Mouse (Mus musculus) thymus, adult 2 months (tissue): ENCODE results near the gene Pfas. TPM values are rescaled to one million over a fixed set of nuclear protein-coding genes. Genes with fewer than 3 reads are reported as not detected.
A peak's percentile ranks its signal among the peaks of the same experiment; 100 is the strongest.
"Not testable (repeated sequence)": the region's sequence is repeated elsewhere in the genome, so short reads cannot be mapped to it uniquely, and the experiment has no call there.

ENCODE experiments used
- DNase-seq: peaks from one replicate; pipeline ENCODE4 v3.0.0; 2021
- H3K27ac ChIP-seq: fragments of 200-500 bp; 2 replicates; pipeline ENCODE4 v1.5.1; 2012; ENCODE audit warnings: low read length, control low read depth; ENCODE audit not compliant: control insufficient read depth, insufficient read depth
- H3K27me3 ChIP-seq: fragments of 200-500 bp; 2 replicates; pipeline ENCODE4 v1.6.1; 2012; ENCODE audit warnings: mild to moderate bottlenecking, low read length, moderate library complexity, mixed read lengths; ENCODE audit not compliant: control insufficient read depth, insufficient read depth
- H3K36me3 ChIP-seq: fragments of 200-500 bp; 2 replicates; pipeline ENCODE4 v1.6.1; 2012; ENCODE audit warnings: mild to moderate bottlenecking, low read length, moderate library complexity; ENCODE audit not compliant: control insufficient read depth, insufficient read depth
- H3K4me1 ChIP-seq: fragments of 200-500 bp; replicated peaks from 2 replicates; pipeline ENCODE4 v1.6.1; 2012; ENCODE audit warnings: low read length; ENCODE audit not compliant: control insufficient read depth, insufficient read depth
- H3K4me3 ChIP-seq: fragments of 200-500 bp; 2 replicates; pipeline ENCODE4 v1.5.1; 2012; ENCODE audit warnings: mild to moderate bottlenecking, low read length, control low read depth, moderate library complexity; ENCODE audit not compliant: control insufficient read depth, insufficient read depth
- CTCF ChIP-seq: fragments of 200-500 bp; IDR thresholded peaks from 2 replicates; pipeline ENCODE4 v1.5.1; 2012; ENCODE audit warnings: mild to moderate bottlenecking, control low read depth, low read length, moderate library complexity, borderline replicate concordance; ENCODE audit not compliant: control insufficient read depth, poor library complexity, insufficient read depth; ENCODE audit errors: extremely low read depth
- POLR2A ChIP-seq: fragments of 200-500 bp; IDR thresholded peaks from 2 replicates; pipeline ENCODE4 v1.6.1; 2012; ENCODE audit warnings: mild to moderate bottlenecking, low read length, control low read depth, moderate library complexity; ENCODE audit not compliant: control insufficient read depth, poor library complexity, insufficient read depth; ENCODE audit errors: extremely low read depth
- WGBS: fragments of 180-500 bp; shearing (Covaris S2); methylation state at CpG from one replicate; pipeline ENCODE4 v1.1.7; 2018; 5-methylcytosine and 5-hydroxymethylcytosine counted together
- polyA plus RNA-seq: library from polyadenylated mRNA; depleted of rRNA; stranded (reverse); fragments of >200 nt; gene quantifications from 2 replicates; pipeline ENCODE4 v1.2.3, GENCODE M21; 2012

Gene Pfas
- polyA plus RNA-seq, 1 experiment: 28.5 TPM

DNA sequence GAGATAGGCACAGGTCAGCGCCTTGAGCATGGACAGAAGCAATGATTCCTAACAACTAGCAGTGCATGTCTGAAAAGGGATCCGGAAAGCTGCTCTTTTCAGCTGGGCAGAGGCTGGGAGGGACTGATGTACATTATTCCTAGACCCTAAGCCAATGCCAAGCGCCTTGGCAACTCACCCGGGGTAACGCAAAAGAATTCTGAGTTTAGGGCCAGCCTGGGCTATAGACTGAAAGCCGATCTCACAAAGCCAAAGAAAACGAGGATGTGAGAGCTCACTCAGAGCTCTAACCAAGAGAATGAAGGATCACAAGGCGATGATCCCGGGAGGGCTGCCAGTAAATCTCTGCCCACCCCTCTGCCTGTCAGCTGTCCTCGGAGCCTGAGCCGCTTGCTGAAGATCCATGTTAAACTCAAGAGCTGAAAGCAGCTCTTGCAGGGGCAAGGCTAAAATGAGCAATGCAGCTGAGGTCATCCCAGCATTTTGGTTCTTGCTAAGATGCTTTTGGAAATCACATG, 20.8 kb downstream of the Pfas start:
- 96% methylated on average over 11 of the region's 11 CpGs for WGBS
- no peak for DNase-seq
- Histone ChIP-seq H3K4me1 (no peaks in the 10 kb centered on the region), H3K4me3 (no peak overlapping the region), H3K27me3 (no peaks in the 10 kb centered on the region), H3K27ac (no peak overlapping the region), H3K36me3 (peaks cover 14% of the 10 kb centered on the region)
- TF ChIP-seq POLR2A: no peak
- TF ChIP-seq CTCF: no peak

DNA sequence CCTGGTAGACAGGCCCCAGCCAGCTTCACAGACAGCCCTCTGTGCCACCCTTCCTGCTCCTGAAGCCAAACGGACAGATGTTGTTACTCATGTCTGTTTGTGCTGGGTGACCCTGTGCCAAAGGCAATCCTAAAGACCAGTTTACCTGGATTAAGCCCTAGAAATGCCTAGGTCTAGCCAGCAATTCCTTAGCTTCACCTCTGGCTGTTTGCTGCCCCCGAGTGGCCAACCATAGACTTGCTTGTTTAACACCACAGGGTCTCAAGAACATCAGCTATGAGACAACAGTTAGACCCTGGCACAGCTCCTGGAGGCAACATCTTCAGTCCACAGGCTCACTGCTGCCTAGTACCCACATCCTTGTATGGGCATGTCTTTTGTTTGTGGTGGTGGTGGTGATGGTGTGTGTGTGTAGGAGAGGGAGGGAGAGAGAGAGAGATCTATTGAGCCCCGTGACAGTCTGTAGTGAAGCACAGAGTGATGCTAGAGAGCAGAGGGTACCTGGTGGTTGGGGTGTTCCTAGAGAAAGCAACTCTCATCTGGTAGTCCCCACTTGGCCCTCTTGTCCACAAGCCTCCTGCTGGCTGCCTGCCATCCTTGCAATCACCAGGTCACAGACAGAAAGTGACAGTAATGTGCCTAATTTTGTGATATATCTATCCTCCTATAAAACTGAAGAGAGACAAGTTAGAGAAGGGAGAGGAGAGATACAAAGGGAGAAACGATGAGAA, 25.5 kb downstream of the Pfas start:
- WGBS: 30% methylated on average over 4 of the region's 4 CpGs
- DNase-seq: peak; percentile 80
- Histone ChIP-seq H3K36me3 (peaks cover 6% of the 10 kb centered on the region; the same call in 1 of the 2 replicates), H3K4me3 (no peak overlapping the region), H3K4me1 (peaks cover 2% of the 10 kb centered on the region), H3K27me3 (no peaks in the 10 kb centered on the region), H3K27ac (no peak overlapping the region)
- TF ChIP-seq POLR2A: no peak
- TF ChIP-seq CTCF: 0 out of 2 replicates have a peak, but pooled peaks have one; percentile 47

DNA sequence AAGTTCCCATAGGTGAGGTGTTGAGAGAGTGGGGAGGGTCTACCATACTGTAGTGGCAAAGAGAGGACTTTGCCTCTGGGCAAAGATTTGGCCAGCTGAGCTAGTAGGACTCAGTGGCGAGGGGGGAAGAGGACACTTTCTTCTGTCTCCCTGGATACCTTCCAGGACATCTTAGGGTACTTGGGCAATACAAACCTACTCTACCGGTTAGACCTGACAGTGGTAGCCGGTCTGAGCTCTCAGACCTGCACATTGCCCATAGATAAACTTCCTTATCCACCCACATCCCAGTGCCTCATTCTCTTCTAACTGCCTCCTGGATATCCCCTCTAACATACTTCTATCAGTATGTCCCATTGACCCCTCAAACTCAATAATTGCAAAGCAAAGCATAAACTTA, 27.3 kb downstream of the Pfas start:
- Histone ChIP-seq H3K4me1 (peaks cover 2% of the 10 kb centered on the region), H3K27me3 (no peaks in the 10 kb centered on the region), H3K4me3 (no peak overlapping the region), H3K36me3 (no peaks in the 10 kb centered on the region), H3K27ac (no peak overlapping the region)
- WGBS: 91% methylated on average over 3 of the region's 3 CpGs
- TF ChIP-seq CTCF (no peak), POLR2A (no peak)
- no peak for DNase-seq

DNA sequence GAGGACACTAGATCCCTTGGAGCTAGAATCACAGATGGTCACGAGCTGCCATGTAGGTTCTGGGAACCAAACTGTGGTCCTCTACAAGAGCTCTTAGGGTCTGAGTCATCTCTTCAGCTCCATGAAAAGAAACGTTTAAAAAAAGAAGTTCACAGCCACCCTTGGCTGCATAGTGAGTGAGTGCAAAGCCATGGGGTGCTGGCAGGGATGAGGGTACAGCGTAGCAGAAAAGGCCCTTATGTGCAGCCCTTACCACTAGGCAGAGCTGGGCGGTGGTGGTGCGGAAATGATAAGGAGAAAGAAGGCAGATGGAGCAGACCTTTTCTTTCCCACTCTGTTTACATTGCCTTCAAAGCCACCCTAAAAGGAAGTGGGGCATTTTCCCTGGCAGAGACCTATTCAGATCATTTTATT, 28.9 kb downstream of the Pfas start:
- TF ChIP-seq POLR2A (no peak), CTCF (no peak)
- H3K27me3 ChIP-seq: no peaks in the 10 kb centered on the region
- no peak overlapping the region for H3K27ac ChIP-seq
- H3K4me3 ChIP-seq: no peak overlapping the region
- no peak for DNase-seq
- H3K4me1 ChIP-seq: peaks cover 2% of the 10 kb centered on the region
- no peaks in the 10 kb centered on the region for H3K36me3 ChIP-seq
- whole genome bisulfite sequencing: 45% methylated on average over 5 of the region's 5 CpGs

DNA sequence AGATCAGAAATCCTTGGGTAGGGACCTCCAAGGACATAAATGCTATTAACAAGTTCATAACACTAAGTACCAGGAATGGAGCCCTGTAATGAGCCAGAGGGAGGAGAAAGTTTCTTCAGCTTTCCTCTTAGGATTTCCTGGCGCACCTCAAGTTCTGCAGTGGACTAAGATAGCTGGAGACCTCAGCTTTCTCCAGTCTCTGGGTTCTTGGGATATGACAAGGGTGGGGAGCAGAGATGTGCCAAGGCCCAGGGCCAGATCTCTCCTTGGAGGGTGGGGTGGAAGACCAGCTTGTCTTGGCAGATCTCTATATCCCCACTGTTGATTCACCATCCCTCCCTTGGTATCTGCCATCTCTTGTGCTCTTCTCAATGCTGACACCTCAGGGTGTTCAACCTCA, 32.7 kb downstream of the Pfas start:
- Histone ChIP-seq H3K27ac (no peak overlapping the region), H3K36me3 (no peaks in the 10 kb centered on the region), H3K4me3 (no peak overlapping the region), H3K27me3 (no peaks in the 10 kb centered on the region), H3K4me1 (peaks cover 16% of the 10 kb centered on the region)
- DNase-seq: no peak
- WGBS: 96% methylated on average over 1 of the region's 1 CpGs
- TF ChIP-seq CTCF: no peak
- no peak for TF ChIP-seq POLR2A

DNA sequence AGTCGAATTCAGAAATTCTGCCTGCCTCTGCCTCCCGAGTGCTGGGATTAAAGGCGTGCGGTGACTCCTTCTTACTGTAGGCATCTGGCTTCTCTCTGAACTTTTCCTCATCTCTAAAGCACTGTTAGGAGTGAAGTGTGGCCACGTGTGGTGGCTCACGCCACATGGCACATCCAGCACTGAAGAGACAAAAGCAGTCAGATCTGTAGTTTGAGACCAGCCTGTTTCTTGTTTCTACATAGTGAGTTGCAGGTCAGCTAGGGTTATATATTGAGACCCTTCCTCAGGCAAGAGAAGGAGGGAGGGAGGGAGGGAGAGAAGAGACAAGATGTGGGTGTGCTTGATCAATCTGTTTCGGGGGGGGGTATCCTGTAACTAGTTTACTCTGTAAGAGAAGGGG, 33.2 kb downstream of the Pfas start, which contains the start of gene Rangrf:
Rangrf (minus strand) TSS at position 101 of the 400 bp plus-strand sequence.
- no peak for DNase-seq
- TF ChIP-seq POLR2A (no peak), CTCF (no peak)
- Histone ChIP-seq H3K27ac (no peak within 1 kb of the TSS), H3K36me3 (no peaks in the 10 kb centered on the region), H3K27me3 (no peaks in the 10 kb centered on the region), H3K4me1 (peaks cover 16% of the 10 kb centered on the region), H3K4me3 (peak within 1 kb of the TSS; percentile 58; the same call in 1 of the 2 replicates)
- WGBS: 91% methylated on average over 7 of the region's 7 CpGs

DNA sequence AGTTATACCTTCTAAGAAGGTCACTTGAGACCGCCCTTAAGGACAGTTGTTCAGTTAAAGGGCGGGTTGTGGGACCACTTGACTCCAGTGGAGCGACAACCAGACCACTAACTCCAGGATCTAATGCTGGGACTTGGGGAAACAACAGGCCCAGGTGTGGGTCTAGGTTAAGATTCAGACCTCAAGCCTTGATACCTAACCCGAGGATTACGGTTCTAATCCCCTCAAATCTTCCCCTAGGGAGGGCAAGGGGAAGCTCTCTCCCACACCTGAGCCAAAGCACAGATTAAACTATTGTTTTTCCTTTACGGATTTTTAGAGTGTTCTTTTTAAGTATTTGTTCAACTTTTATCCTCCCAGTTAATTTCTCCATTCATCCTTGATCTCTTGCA, 34.2 kb downstream of the Pfas start:
- no peaks in the 10 kb centered on the region for H3K36me3 ChIP-seq
- peak overlapping the region; percentile 58 for H3K4me3 ChIP-seq
- H3K4me1 ChIP-seq: peaks cover 14% of the 10 kb centered on the region
- no peak overlapping the region for H3K27ac ChIP-seq
- no peak for TF ChIP-seq POLR2A
- no peak for TF ChIP-seq CTCF
- DNase-seq: no peak
- H3K27me3 ChIP-seq: no peaks in the 10 kb centered on the region
- 63% methylated on average over 6 of the region's 6 CpGs for WGBS

DNA sequence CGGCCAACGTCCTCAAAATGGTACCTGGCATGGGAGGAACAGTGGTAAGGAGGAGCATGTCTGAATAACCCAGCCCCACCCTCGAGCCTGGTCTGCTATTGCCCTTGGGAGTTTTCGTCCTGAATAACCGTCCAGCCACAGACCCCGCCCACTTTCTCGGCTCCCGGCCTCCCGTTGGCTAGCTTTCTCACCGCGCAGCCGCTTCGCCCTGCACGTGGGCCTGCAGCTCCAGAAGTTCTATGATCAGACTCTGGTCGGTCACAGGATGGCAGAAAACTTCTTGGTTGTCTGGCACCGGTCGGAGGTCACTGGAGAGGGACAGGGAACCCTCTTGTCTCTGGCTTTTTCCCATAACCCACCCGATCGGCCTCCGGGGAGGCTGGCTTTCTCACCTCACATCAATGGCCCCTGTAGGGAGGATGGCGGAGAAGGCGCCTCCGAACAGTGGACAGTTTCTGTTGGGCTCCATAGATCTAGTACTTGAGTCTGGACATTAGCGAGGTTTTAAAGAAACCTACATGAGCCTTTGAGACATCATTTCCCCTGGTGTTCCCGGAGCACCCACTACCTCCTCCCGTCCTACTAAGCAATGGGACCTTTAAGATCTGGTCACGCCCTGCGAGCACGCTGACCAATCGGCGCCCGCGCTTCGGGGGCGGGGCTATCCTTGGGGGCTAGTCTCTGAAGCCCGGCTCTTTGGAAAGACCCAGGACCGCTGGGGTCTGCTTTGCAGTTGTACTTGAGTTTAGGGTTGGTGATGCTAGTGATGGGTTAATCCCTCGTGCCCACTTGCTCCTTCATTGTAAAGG, 34.8 kb downstream of the Pfas start:
- H3K4me1 ChIP-seq: peaks cover 19% of the 10 kb centered on the region
- not testable (repeated sequence) for H3K36me3 ChIP-seq, H3K27me3 ChIP-seq, H3K27ac ChIP-seq
- peak; percentile 80 for DNase-seq
- peak overlapping the region; percentile 58 for H3K4me3 ChIP-seq
- 1% methylated on average over 38 of the region's 38 CpGs for WGBS
